Mouse (Mus musculus): ENCODE results near the gene Btbd35f22. TPM values are rescaled to one million over a fixed set of nuclear protein-coding genes. Genes with fewer than 3 reads are reported as not detected.
"Not testable (repeated sequence)": the region's sequence is repeated elsewhere in the genome, so short reads cannot be mapped to it uniquely, and the experiment has no call there.

The Btbd35f22 gene
- polyA plus RNA-seq (2014; fragmentation: Nextera tagmentation; extraction: Ambion mirVana), result not detected in 2 replicates

DNA sequence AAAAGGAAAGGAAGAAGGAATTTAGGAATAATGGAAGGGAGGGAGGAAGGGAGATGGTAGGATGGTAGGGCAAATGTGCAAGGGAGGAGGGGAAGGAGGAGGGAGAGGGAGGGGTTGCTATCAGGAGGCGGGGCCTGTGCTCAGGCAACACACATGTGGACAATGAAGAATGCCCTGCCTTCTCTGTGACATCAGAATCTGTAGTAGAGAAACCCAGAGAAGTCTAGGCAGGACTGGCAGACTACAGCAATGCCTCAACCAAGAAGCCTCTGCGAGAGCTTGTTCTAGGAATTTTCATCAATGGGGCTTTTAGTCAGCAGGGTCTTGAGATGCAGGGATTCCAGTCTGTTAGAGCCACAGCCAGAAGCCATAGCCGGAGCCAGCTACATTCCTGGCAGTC, at the start of gene Btbd35f22:
Gene Btbd35f22 (plus strand): TSS at position 301 of the 400 bp plus-strand sequence.
- not testable (repeated sequence) for H3K27ac ChIP-seq (ENCODE audit: low read depth, low read length); H3K27me3 ChIP-seq (ENCODE audit: control insufficient read depth, insufficient read depth, low read length); H3K9me3 ChIP-seq (ENCODE audit: control insufficient read depth, low read length); ATAC-seq (ENCODE audit: low FRiP score, low TSS enrichment); H3K4me1 ChIP-seq (ENCODE audit: control insufficient read depth, insufficient read depth, low read length); H3K9ac ChIP-seq (ENCODE audit: low read depth, low read length); H3K4me3 ChIP-seq (ENCODE audit: low read length); H3K4me2 ChIP-seq (replicated peaks; ENCODE audit: low read depth, low read length); H3K36me3 ChIP-seq (ENCODE audit: control insufficient read depth, insufficient read depth, low read length)
- WGBS, result no CpG with 5 or more reads among the region's 3 CpGs

Other genes with a start within 250 kb of the Btbd35f22 start
- gene Gm21637, start 85.8 kb upstream of the Btbd35f22 start, polyA plus RNA-seq (2014; fragmentation: Nextera tagmentation; extraction: Ambion mirVana), result not detected in 2 replicates
- not detected in 2 replicates for gene Btbd35f2, start 230.6 kb downstream of the Btbd35f22 start, polyA plus RNA-seq (2014; fragmentation: Nextera tagmentation; extraction: Ambion mirVana)

All from kidney, embryonic 14.5 days (tissue).